Mouse (Mus musculus) midbrain, embryonic 10.5 days (tissue): Measurements from ENCODE around the gene Ergic1. TPM values are rescaled to one million over a fixed set of nuclear protein-coding genes. Genes with fewer than 3 reads are reported as not detected.

ENCODE experiments used
- DNase-seq: peaks from one replicate; pipeline ENCODE4 v3.0.0-alpha.2; 2017; ENCODE audit warnings: low spot score
- H3K27ac ChIP-seq: fragments of 300-500 bp; sonication (generic); replicated peaks from 2 replicates; pipeline ENCODE4 v1.5.1; 2016; ENCODE audit warnings: mild to moderate bottlenecking
- H3K27me3 ChIP-seq: fragments of 300-500 bp; sonication (generic); 2 replicates; pipeline ENCODE4 v1.6.1; 2016; ENCODE audit warnings: low read depth, mild to moderate bottlenecking; ENCODE audit not compliant: poor library complexity, severe bottlenecking
- H3K36me3 ChIP-seq: fragments of 300-500 bp; sonication (generic); 2 replicates; pipeline ENCODE4 v1.6.1; 2016; ENCODE audit warnings: mild to moderate bottlenecking, moderate library complexity
- H3K4me1 ChIP-seq: fragments of 300-500 bp; sonication (generic); 2 replicates; pipeline ENCODE4 v1.6.1; 2016
- H3K4me3 ChIP-seq: fragments of 300-500 bp; sonication (generic); 2 replicates; pipeline ENCODE4 v1.5.1; 2016; ENCODE audit warnings: mild to moderate bottlenecking, moderate library complexity
- H3K9me3 ChIP-seq: fragments of 300-500 bp; sonication (generic); replicated peaks from 2 replicates; pipeline ENCODE4 v1.6.1; 2016; ENCODE audit warnings: mild to moderate bottlenecking
- WGBS: fragments of 180-500 bp; shearing (Covaris S2); methylation state at CpG from one replicate; pipeline ENCODE4 v1.1.7; 2016; 5-methylcytosine and 5-hydroxymethylcytosine counted together
- microRNA-seq: library from miRNA; unstranded; fragments of <30 nt; microRNA quantifications from one replicate; pipeline ENCODE4, GENCODE M21; 2017
- polyA plus RNA-seq: library from polyadenylated mRNA; unstranded; fragments of >200 nt; fragmentation: Nextera tagmentation; extraction: Ambion mirVana; gene quantifications from 2 replicates; pipeline ENCODE4 v1.2.1, GENCODE M21; 2016

The Ergic1 gene
- polyA plus RNA-seq, 1 experiment from 2014 or later, result 104 TPM

GRCm38 (mm10) chr17:26694171-26694570, 132.9 kb downstream of the Ergic1 start:
- Histone ChIP-seq H3K36me3 (peaks cover 31% of the 10 kb centered on the region), H3K9me3 (no peaks in the 10 kb centered on the region), H3K4me3 (no peak overlapping the region), H3K27ac (no peak overlapping the region), H3K27me3 (no peaks in the 10 kb centered on the region), H3K4me1 (no peaks in the 10 kb centered on the region)
- WGBS, result 88% methylated on average over 7 of the region's 7 CpGs
- no peak for DNase-seq

GRCm38 (mm10) chr17:26695193-26695592, 133.9 kb downstream of the Ergic1 start:
- Histone ChIP-seq H3K4me3 (no peak overlapping the region), H3K9me3 (no peaks in the 10 kb centered on the region), H3K27me3 (no peaks in the 10 kb centered on the region), H3K27ac (no peak overlapping the region), H3K4me1 (no peaks in the 10 kb centered on the region), H3K36me3 (peaks cover 42% of the 10 kb centered on the region)
- 96% methylated on average over 3 of the region's 3 CpGs for WGBS
- DNase-seq, result no peak

GRCm38 (mm10) chr17:26698846-26699245, 137.6 kb downstream of the Ergic1 start:
- H3K36me3 ChIP-seq, result peaks cover 49% of the 10 kb centered on the region
- H3K27ac ChIP-seq, result no peak overlapping the region
- H3K9me3 ChIP-seq, result no peaks in the 10 kb centered on the region
- no peaks in the 10 kb centered on the region for H3K27me3 ChIP-seq
- WGBS, result 88% methylated on average over 5 of the region's 5 CpGs
- DNase-seq, result no peak
- H3K4me3 ChIP-seq, result no peak overlapping the region
- no peaks in the 10 kb centered on the region for H3K4me1 ChIP-seq

- Histone ChIP-seq H3K4me3 (no peak overlapping the region), H3K27me3 (no peaks in the 10 kb centered on the region), H3K9me3 (no peaks in the 10 kb centered on the region), H3K36me3 (peaks cover 49% of the 10 kb centered on the region), H3K4me1 (no peaks in the 10 kb centered on the region), H3K27ac (no peak overlapping the region)
- no peak for DNase-seq
- 94% methylated on average over 10 of the region's 10 CpGs for WGBS
These were observed 138.7 kb downstream of the Ergic1 start for GRCm38 (mm10) chr17:26699819-26700616.

- Histone ChIP-seq H3K4me3 (no peak overlapping the region), H3K9me3 (no peaks in the 10 kb centered on the region), H3K4me1 (no peaks in the 10 kb centered on the region), H3K36me3 (peaks cover 41% of the 10 kb centered on the region), H3K27ac (no peak overlapping the region), H3K27me3 (no peaks in the 10 kb centered on the region)
- no peak for DNase-seq
- WGBS, result 87% methylated on average over 13 of the region's 13 CpGs
These were observed 140.3 kb downstream of the Ergic1 start for GRCm38 (mm10) chr17:26701565-26701964.

- Histone ChIP-seq H3K9me3 (no peaks in the 10 kb centered on the region), H3K4me3 (no peak overlapping the region), H3K27me3 (no peaks in the 10 kb centered on the region), H3K4me1 (no peaks in the 10 kb centered on the region), H3K36me3 (peaks cover 33% of the 10 kb centered on the region), H3K27ac (no peak overlapping the region)
- DNase-seq, result no peak
- WGBS, result 84% methylated on average over 4 of the region's 4 CpGs
These were observed 141.3 kb downstream of the Ergic1 start for GRCm38 (mm10) chr17:26702621-26703020.

GRCm38 (mm10) chr17:26703671-26704070, 142.4 kb downstream of the Ergic1 start:
- WGBS, result 96% methylated on average over 4 of the region's 4 CpGs
- Histone ChIP-seq H3K9me3 (no peaks in the 10 kb centered on the region), H3K36me3 (peaks cover 23% of the 10 kb centered on the region), H3K27ac (no peak overlapping the region), H3K4me3 (no peak overlapping the region), H3K27me3 (no peaks in the 10 kb centered on the region), H3K4me1 (no peaks in the 10 kb centered on the region)
- DNase-seq, result no peak

- WGBS, result 85% methylated on average over 11 of the region's 11 CpGs
- no peaks in the 10 kb centered on the region for H3K27me3 ChIP-seq
- H3K4me3 ChIP-seq, result no peak overlapping the region
- H3K27ac ChIP-seq, result no peak overlapping the region
- 0 out of 2 replicates have a peak, but pooled peaks cover 4% of the 10 kb centered on the region for H3K36me3 ChIP-seq
- no peaks in the 10 kb centered on the region for H3K9me3 ChIP-seq
- DNase-seq, result no peak
- H3K4me1 ChIP-seq, result no peaks in the 10 kb centered on the region
These were observed 144.4 kb downstream of the Ergic1 start for GRCm38 (mm10) chr17:26705463-26706359.

Small RNA genes within 50 kb of the gene (microRNA-seq; reads per million reads assigned to microRNA genes)
- gene Gm22420, result not detected

Other genes with a start within 250 kb of the Ergic1 start
- gene Neurl1b, start 146.7 kb upstream of the Ergic1 start, polyA plus RNA-seq, result 0.16 and 0.19 TPM in 2 replicates
- gene Dusp1, start 639 bp downstream of the Ergic1 start, polyA plus RNA-seq, result 21.7 and 28.8 TPM in 2 replicates
- 117 and 122 TPM in 2 replicates for gene Atp6v0e, start 101.7 kb downstream of the Ergic1 start, polyA plus RNA-seq
- 3.5 and 3.8 TPM in 2 replicates for gene Crebrf, start 154.2 kb downstream of the Ergic1 start, polyA plus RNA-seq
- gene Bnip1, start 219.6 kb downstream of the Ergic1 start, polyA plus RNA-seq, result 46.4 and 48.9 TPM in 2 replicates